Mouse (Mus musculus): ENCODE measurements at regions not wholly inside any gene's neighbourhood (a gene's known extent, or its start where the extent isn't known, plus 50 kb on each side); places are given as distances from the start of the nearest gene placed in this dataset.
A peak's percentile ranks its signal among the peaks of the same experiment; 100 is the strongest.
"Not testable (repeated sequence)": the region's sequence is repeated elsewhere in the genome, so short reads cannot be mapped to it uniquely, and the experiment has no call there.

- no peak for DNase-seq
These were observed 172.5 kb downstream of the Msrb3 start for GRCm38 (mm10) chr10:120726369-120726768.

GRCm38 (mm10) chr10:120721956-120722532, 176.9 kb downstream of the Msrb3 start:
- no peak for DNase-seq

GRCm38 (mm10) chr10:120720981-120721380, 177.9 kb downstream of the Msrb3 start:
- no peak for DNase-seq

- no peak for DNase-seq
These were observed 178.8 kb downstream of the Msrb3 start for GRCm38 (mm10) chr10:120720061-120720460.

GRCm38 (mm10) chr10:120717159-120717567, 181.7 kb downstream of the Msrb3 start:
- DNase-seq, result peak; percentile 11

- no peak for DNase-seq
These were observed 182.5 kb downstream of the Msrb3 start for GRCm38 (mm10) chr10:120716391-120716790.

- peak; percentile 48 for DNase-seq
These were observed 190.8 kb downstream of the Msrb3 start for GRCm38 (mm10) chr10:120707771-120708750.

- DNase-seq, result no peak
These were observed 192.1 kb downstream of the Msrb3 start for GRCm38 (mm10) chr10:120706684-120707290.

- DNase-seq, result peak; percentile 88
These were observed 197.1 kb downstream of the Msrb3 start for GRCm38 (mm10) chr10:120701833-120702232.

- no peak for DNase-seq
These were observed 201.5 kb downstream of the Msrb3 start for GRCm38 (mm10) chr10:120697275-120697856.

- DNase-seq, result no peak
These were observed 202.4 kb downstream of the Msrb3 start for GRCm38 (mm10) chr10:120696481-120696880.

GRCm38 (mm10) chr10:120694472-120694871, 204.4 kb downstream of the Msrb3 start:
- DNase-seq, result no peak

GRCm38 (mm10) chr10:120691451-120691850, 207.4 kb downstream of the Msrb3 start:
- peak; percentile 48 for DNase-seq

- DNase-seq, result peak; percentile 11
These were observed 209.9 kb upstream of the Hmga2 start for GRCm38 (mm10) chr10:120686123-120686522.

- no peak for DNase-seq
These were observed 205.8 kb upstream of the Hmga2 start for GRCm38 (mm10) chr10:120682021-120682420.

GRCm38 (mm10) chr10:120679982-120680381, 203.7 kb upstream of the Hmga2 start:
- DNase-seq, result no peak

GRCm38 (mm10) chr10:120678277-120678676, 202.0 kb upstream of the Hmga2 start:
- DNase-seq, result no peak

GRCm38 (mm10) chr10:120675369-120675768, 199.1 kb upstream of the Hmga2 start:
- DNase-seq, result no peak

- DNase-seq, result peak; percentile 7
These were observed 198.2 kb upstream of the Hmga2 start for GRCm38 (mm10) chr10:120674321-120675045.

- DNase-seq, result not testable (repeated sequence)
These were observed 191.4 kb upstream of the Hmga2 start for GRCm38 (mm10) chr10:120667678-120668031.

- peak; percentile 76 for DNase-seq
These were observed 190.9 kb upstream of the Hmga2 start for GRCm38 (mm10) chr10:120666985-120667677.

Data from lung, postnatal 36 days (tissue).